Mouse (Mus musculus) small intestine, adult 2 months (tissue): ENCODE results near the gene Ctbp1. TPM values are rescaled to one million over a fixed set of nuclear protein-coding genes. Genes with fewer than 3 reads are reported as not detected.

Experiments used
- H3K27ac ChIP-seq: fragments of 200-500 bp; 2 replicates; pipeline ENCODE4 v1.5.1; 2012; ENCODE audit warnings: low read depth, low read length, control low read depth, inconsistent platforms; ENCODE audit not compliant: insufficient read depth
- H3K27me3 ChIP-seq: fragments of 200-500 bp; 2 replicates; pipeline ENCODE4 v1.6.1; 2012; ENCODE audit warnings: mild to moderate bottlenecking, moderate library complexity, low read length, inconsistent platforms; ENCODE audit not compliant: control insufficient read depth, insufficient read depth
- H3K36me3 ChIP-seq: fragments of 200-500 bp; 2 replicates; pipeline ENCODE4 v1.6.1; 2012; ENCODE audit warnings: mild to moderate bottlenecking, low read length, control low read depth, inconsistent platforms; ENCODE audit not compliant: control insufficient read depth, insufficient read depth
- H3K4me1 ChIP-seq: fragments of 200-500 bp; 2 replicates; pipeline ENCODE4 v1.6.1; 2012; ENCODE audit warnings: low read length, inconsistent platforms, mixed read lengths; ENCODE audit not compliant: control insufficient read depth, insufficient read depth, insufficient read length
- H3K4me3 ChIP-seq: fragments of 200-500 bp; 2 replicates; pipeline ENCODE4 v1.5.1; 2012; ENCODE audit warnings: low read depth, mild to moderate bottlenecking, control low read depth, inconsistent platforms, low read length, moderate library complexity
- CTCF ChIP-seq: fragments of 200-500 bp; IDR thresholded peaks from 2 replicates; pipeline ENCODE4 v1.5.1; 2012; ENCODE audit warnings: low read depth, mild to moderate bottlenecking, control low read depth, inconsistent platforms, low read length, moderate library complexity, mixed read lengths; ENCODE audit not compliant: insufficient replicate concordance, insufficient read length; ENCODE audit errors: extremely low read depth
- POLR2A ChIP-seq: fragments of 200-500 bp; IDR thresholded peaks from 2 replicates; pipeline ENCODE4 v1.6.1; 2012; ENCODE audit warnings: low read depth, mild to moderate bottlenecking, control low read depth, inconsistent platforms, low read length, moderate library complexity
- WGBS: fragments of 180-500 bp; shearing (Covaris S2); methylation state at CpG from one replicate; pipeline ENCODE4 v1.1.7; 2018; 5-methylcytosine and 5-hydroxymethylcytosine counted together
- polyA plus RNA-seq: library from polyadenylated mRNA; depleted of rRNA; stranded (reverse); fragments of >200 nt; gene quantifications from 2 replicates; pipeline ENCODE4 v1.2.3, GENCODE M21; 2012

The Ctbp1 gene
- polyA plus RNA-seq, 1 experiment: 390 TPM

- Histone ChIP-seq H3K4me1 (no peaks in the 10 kb centered on the region), H3K4me3 (no peak overlapping the region), H3K27me3 (0 out of 2 replicates have a peak, but pooled peaks cover 3% of the 10 kb centered on the region), H3K36me3 (no peaks in the 10 kb centered on the region), H3K27ac (no peak overlapping the region)
- 53% methylated on average over 7 of the region's 7 CpGs for WGBS
- no peak for TF ChIP-seq POLR2A
- TF ChIP-seq CTCF: no peak
Measured at GRCm38 (mm10) chr5:33283951-33284350, 9.2 kb upstream of the Ctbp1 start.

GRCm38 (mm10) chr5:33281428-33281827 is 6.6 kb upstream of the Ctbp1 start:
- 63% methylated on average over 1 of the region's 1 CpGs for WGBS
- Histone ChIP-seq H3K27ac (no peak overlapping the region), H3K36me3 (no peaks in the 10 kb centered on the region), H3K27me3 (0 out of 2 replicates have a peak, but pooled peaks cover 3% of the 10 kb centered on the region), H3K4me3 (no peak overlapping the region), H3K4me1 (no peaks in the 10 kb centered on the region)
- TF ChIP-seq CTCF (no peak), POLR2A (no peak)

GRCm38 (mm10) chr5:33278950-33279349 is 4.2 kb upstream of the Ctbp1 start:
- no peak overlapping the region for H3K27ac ChIP-seq
- TF ChIP-seq CTCF (no peak; the same call in 1 of the 2 replicates), POLR2A (no peak)
- no peaks in the 10 kb centered on the region for H3K27me3 ChIP-seq
- 56% methylated on average over 5 of the region's 5 CpGs for WGBS
- H3K4me1 ChIP-seq: no peaks in the 10 kb centered on the region; the same call in 1 of the 2 replicates
- no peaks in the 10 kb centered on the region for H3K36me3 ChIP-seq
- no peak overlapping the region for H3K4me3 ChIP-seq

GRCm38 (mm10) chr5:33277286-33277685 is 2.5 kb upstream of the Ctbp1 start:
- peaks cover 11% of the 10 kb centered on the region for H3K4me1 ChIP-seq
- no peak for TF ChIP-seq POLR2A
- no peak for TF ChIP-seq CTCF
- H3K27ac ChIP-seq: no peak overlapping the region
- H3K36me3 ChIP-seq: peaks cover 2% of the 10 kb centered on the region; the same call in 1 of the 2 replicates
- WGBS: 43% methylated on average over 2 of the region's 2 CpGs
- H3K4me3 ChIP-seq: no peak overlapping the region
- no peaks in the 10 kb centered on the region for H3K27me3 ChIP-seq

- Histone ChIP-seq H3K27me3 (no peaks in the 10 kb centered on the region), H3K4me3 (no peak overlapping the region), H3K36me3 (peaks cover 2% of the 10 kb centered on the region; the same call in 1 of the 2 replicates), H3K27ac (no peak overlapping the region), H3K4me1 (peaks cover 11% of the 10 kb centered on the region)
- WGBS: 10% methylated on average over 1 of the region's 1 CpGs
- no peak for TF ChIP-seq CTCF
- TF ChIP-seq POLR2A: no peak
Measured at GRCm38 (mm10) chr5:33275754-33276153, 960 bp upstream of the Ctbp1 start.

- H3K4me3 ChIP-seq: peak overlapping the region; percentile 84
- H3K27ac ChIP-seq: peak overlapping the region; percentile 91
- H3K27me3 ChIP-seq: no peaks in the 10 kb centered on the region
- peaks cover 11% of the 10 kb centered on the region for H3K4me1 ChIP-seq
- WGBS: 1% methylated on average over 97 of the region's 97 CpGs
- H3K36me3 ChIP-seq: peaks cover 7% of the 10 kb centered on the region
- TF ChIP-seq POLR2A (peak; percentile 26), CTCF (no peak)
Measured at GRCm38 (mm10) chr5:33274085-33274952, 475 bp downstream of the Ctbp1 start.

- 3% methylated on average over 6 of the region's 6 CpGs for WGBS
- Histone ChIP-seq H3K4me1 (peaks cover 11% of the 10 kb centered on the region), H3K27ac (peak overlapping the region; percentile 91), H3K36me3 (peaks cover 13% of the 10 kb centered on the region), H3K4me3 (peak overlapping the region; percentile 84), H3K27me3 (no peaks in the 10 kb centered on the region)
- TF ChIP-seq CTCF: no peak
- no peak; the same call in 1 of the 2 replicates for TF ChIP-seq POLR2A
Measured at GRCm38 (mm10) chr5:33273777-33274084, 1.1 kb downstream of the Ctbp1 start.
